Mouse (Mus musculus) ES-Bruce4 (cell line): Measurements from ENCODE around the gene Nectin3. TPM values are rescaled to one million over a fixed set of nuclear protein-coding genes. Genes with fewer than 3 reads are reported as not detected.

Experiments used
- H3K27ac ChIP-seq: 2 replicates; pipeline ENCODE4 v1.5.1; 2012; ENCODE audit warnings: low read length, inconsistent platforms; ENCODE audit not compliant: insufficient read depth
- H3K27me3 ChIP-seq: 2 replicates; pipeline ENCODE4 v1.6.1; 2012; ENCODE audit warnings: mild to moderate bottlenecking, low read length, inconsistent platforms; ENCODE audit not compliant: control insufficient read depth, poor library complexity, insufficient read depth, severe bottlenecking
- H3K36me3 ChIP-seq: 2 replicates; pipeline ENCODE4 v1.6.1; 2012; ENCODE audit warnings: inconsistent platforms, mild to moderate bottlenecking, low read length, moderate library complexity; ENCODE audit not compliant: control insufficient read depth, poor library complexity, insufficient read depth, severe bottlenecking
- H3K4me1 ChIP-seq: one replicate; pipeline ENCODE4 v1.8.1; 2011; ENCODE audit warnings: low read length; ENCODE audit not compliant: control insufficient read depth, insufficient read depth
- H3K4me3 ChIP-seq: 2 replicates; pipeline ENCODE4 v1.5.1; 2011; ENCODE audit warnings: low read depth, mild to moderate bottlenecking, low read length
- H3K9ac ChIP-seq: 2 replicates; pipeline ENCODE4 v1.6.1; 2012; ENCODE audit warnings: low read depth, mild to moderate bottlenecking, inconsistent platforms; ENCODE audit not compliant: poor library complexity, severe bottlenecking
- H3K9me3 ChIP-seq: replicated peaks from 2 replicates; pipeline ENCODE4 v1.6.1; 2012; ENCODE audit warnings: mild to moderate bottlenecking, low read length, inconsistent platforms; ENCODE audit not compliant: control insufficient read depth, poor library complexity, insufficient read depth, severe bottlenecking
- CTCF ChIP-seq: IDR thresholded peaks from one replicate; pipeline ENCODE4 v1.8.1; 2011; ENCODE audit warnings: low read depth, low read length
- EP300 ChIP-seq: IDR thresholded peaks from 2 replicates; pipeline ENCODE4 v1.6.1; 2011; ENCODE audit warnings: low read depth, low read length; ENCODE audit not compliant: insufficient read depth
- POLR2A ChIP-seq: IDR thresholded peaks from one replicate; pipeline ENCODE4 v1.8.1; 2011; ENCODE audit warnings: low read length; ENCODE audit not compliant: insufficient read depth
- polyA plus RNA-seq: library from polyadenylated mRNA; stranded (reverse); fragments of >200 nt; gene quantifications from 2 replicates; pipeline ENCODE4 v1.2.4, GENCODE M21; 2011; ENCODE audit warnings: low read depth; ENCODE audit not compliant: missing spikeins, insufficient read depth, insufficient read length

Nectin3 gene
- polyA plus RNA-seq, 1 experiment: 45.5 TPM

DNA sequence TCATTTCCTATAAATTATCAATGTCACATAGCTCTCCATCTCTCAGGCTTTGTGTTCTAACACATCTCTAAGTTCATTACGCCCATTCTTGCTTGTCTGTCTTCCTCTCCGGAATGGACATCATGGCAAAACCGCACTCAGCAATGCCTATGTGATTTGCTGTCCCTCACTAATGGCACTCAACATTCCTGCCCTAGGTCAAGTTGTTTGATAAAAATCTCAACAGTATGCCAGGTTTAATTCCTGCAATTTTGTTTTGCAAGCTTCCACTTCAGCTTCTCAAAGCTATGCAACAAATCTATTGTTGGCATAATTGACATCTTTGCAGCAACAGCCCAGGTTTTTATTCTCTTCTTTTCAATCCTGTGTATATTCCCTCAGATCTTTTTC is 9.6 kb upstream of the Nectin3 start:
- Histone ChIP-seq H3K27ac (no peak overlapping the region), H3K4me1 (peaks cover 2% of the 10 kb centered on the region), H3K36me3 (no peaks in the 10 kb centered on the region), H3K9ac (no peak overlapping the region), H3K9me3 (no peaks in the 10 kb centered on the region), H3K4me3 (no peak overlapping the region), H3K27me3 (no peaks in the 10 kb centered on the region)
- TF ChIP-seq POLR2A (no peak), EP300 (no peak), CTCF (no peak)

DNA sequence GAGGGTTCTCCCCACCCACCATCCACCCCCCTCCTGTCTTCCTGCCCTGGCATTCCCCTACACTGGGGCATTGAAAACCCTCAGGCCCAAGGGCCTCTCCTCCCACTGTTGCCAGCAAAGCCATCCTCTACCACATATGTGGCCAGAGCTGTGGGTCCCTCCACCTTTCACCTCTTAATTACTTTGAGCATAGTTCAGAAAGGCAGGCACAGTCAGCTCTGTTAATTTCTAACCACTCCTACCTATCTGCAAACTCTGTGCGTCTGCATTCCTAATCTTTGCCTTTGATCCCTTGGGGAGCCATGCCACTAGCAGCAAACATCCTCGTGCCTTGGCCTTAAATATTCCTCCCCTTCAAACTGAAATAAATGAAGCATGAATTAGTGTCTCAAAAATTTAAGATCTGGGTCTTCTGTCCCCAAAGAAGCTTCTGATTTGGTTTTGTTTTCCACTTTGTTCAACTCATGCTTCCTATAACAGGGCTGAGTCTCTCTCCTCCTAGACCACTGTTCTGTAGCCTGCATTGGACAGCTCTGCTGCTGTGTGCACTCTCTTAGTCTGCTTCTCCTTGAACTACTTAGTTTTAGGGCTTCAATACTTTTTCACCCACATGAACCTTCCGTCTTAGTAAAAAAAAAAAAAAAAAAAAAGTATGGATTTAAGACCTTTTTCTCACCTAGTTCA is 9.1 kb upstream of the Nectin3 start:
- no peak for TF ChIP-seq CTCF
- TF ChIP-seq EP300: no peak
- TF ChIP-seq POLR2A: no peak
- H3K27ac ChIP-seq: no peak overlapping the region
- H3K4me1 ChIP-seq: peaks cover 2% of the 10 kb centered on the region
- no peak overlapping the region for H3K9ac ChIP-seq
- H3K27me3 ChIP-seq: no peaks in the 10 kb centered on the region
- H3K4me3 ChIP-seq: no peak overlapping the region
- no peaks in the 10 kb centered on the region for H3K9me3 ChIP-seq
- H3K36me3 ChIP-seq: no peaks in the 10 kb centered on the region

- Histone ChIP-seq H3K36me3 (no peaks in the 10 kb centered on the region), H3K9me3 (no peaks in the 10 kb centered on the region), H3K27ac (no peak overlapping the region), H3K4me1 (peaks cover 2% of the 10 kb centered on the region), H3K27me3 (no peaks in the 10 kb centered on the region), H3K9ac (no peak overlapping the region), H3K4me3 (no peak overlapping the region)
- TF ChIP-seq EP300 (no peak), POLR2A (no peak), CTCF (no peak)
Measured at GRCm38 (mm10) chr16:46504006-46504405, 5.7 kb upstream of the Nectin3 start.

- H3K9me3 ChIP-seq: no peaks in the 10 kb centered on the region
Measured at GRCm38 (mm10) chr16:46502311-46502710, 4.0 kb upstream of the Nectin3 start.

DNA sequence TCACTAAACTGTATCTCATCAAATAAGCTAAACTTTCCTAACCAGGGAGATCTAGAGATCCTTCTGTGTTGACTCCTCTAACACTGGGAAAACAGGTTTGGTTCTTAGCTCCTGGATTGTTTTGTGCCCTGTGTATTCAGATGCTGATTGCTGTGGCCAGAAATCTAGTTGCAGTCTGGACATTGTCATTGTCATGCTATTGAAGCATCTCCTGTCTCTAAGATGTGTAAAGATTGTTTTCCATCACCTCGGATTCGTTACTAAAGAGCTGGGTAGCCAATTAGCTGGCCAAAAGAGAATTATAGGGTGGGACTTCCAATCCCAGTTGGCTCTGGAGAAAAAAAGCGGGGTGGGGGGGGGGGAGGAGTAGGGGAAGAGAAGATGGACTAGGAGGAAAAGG is 2.4 kb upstream of the Nectin3 start:
- peak overlapping the region; percentile 89 for H3K27ac ChIP-seq
- H3K4me1 ChIP-seq: no peaks in the 10 kb centered on the region
- no peaks in the 10 kb centered on the region for H3K27me3 ChIP-seq
- no peaks in the 10 kb centered on the region for H3K36me3 ChIP-seq
- H3K9me3 ChIP-seq: no peaks in the 10 kb centered on the region
- peak overlapping the region; percentile 53 for H3K4me3 ChIP-seq
- H3K9ac ChIP-seq: no peak overlapping the region
- TF ChIP-seq EP300 (0 out of 2 replicates have a peak, but pooled peaks have one; percentile 16), POLR2A (no peak), CTCF (no peak)

More at GRCm38 (mm10) chr16:46502311-46502710, 4.0 kb upstream of the Nectin3 start:
- H3K27ac ChIP-seq: no peak overlapping the region
- H3K36me3 ChIP-seq: no peaks in the 10 kb centered on the region
- no peak overlapping the region for H3K4me3 ChIP-seq
- peaks cover 2% of the 10 kb centered on the region for H3K4me1 ChIP-seq
- H3K27me3 ChIP-seq: no peaks in the 10 kb centered on the region
- H3K9ac ChIP-seq: no peak overlapping the region
- TF ChIP-seq EP300 (no peak), POLR2A (no peak), CTCF (no peak)

DNA sequence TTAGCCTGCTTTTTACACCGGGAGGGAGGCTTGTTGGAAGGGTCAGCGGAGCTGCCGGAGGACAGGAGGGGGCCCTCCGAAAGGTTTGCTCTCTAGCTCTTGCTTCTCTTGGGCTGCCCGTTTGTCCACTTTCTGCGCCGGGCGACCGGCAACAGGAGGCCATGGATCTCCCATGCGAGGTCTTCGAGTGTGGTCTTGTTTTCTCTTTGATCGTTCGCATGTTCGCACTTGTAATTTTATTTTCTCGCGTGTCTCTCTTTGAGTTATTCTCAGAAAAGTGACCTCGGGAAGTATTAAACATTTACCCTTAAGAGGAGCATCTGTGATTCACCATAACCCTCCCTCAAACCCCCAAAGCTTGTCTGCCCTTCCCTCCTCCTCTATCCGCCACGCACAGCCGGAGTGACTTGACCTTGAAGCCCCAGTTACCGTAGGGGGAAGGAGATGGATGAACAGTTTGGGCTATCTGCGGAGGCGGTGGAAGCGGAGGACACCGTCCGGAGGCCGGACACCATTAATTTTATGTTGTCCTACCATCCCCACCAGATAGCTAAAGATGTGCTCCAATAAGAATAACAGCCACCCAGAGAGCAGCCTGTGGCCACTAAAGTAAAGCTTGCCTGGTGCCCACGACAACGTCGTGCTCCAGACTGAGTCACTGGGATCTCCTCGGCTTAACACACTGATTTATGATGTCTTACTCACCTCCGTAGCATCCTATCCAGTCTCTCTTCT is 472 bp downstream of the Nectin3 start:
- Histone ChIP-seq H3K27ac (peak overlapping the region; percentile 40; the same call in 1 of the 2 replicates), H3K4me3 (peak overlapping the region; percentile 99), H3K4me1 (no peaks in the 10 kb centered on the region), H3K36me3 (no peaks in the 10 kb centered on the region; the same call in 1 of the 2 replicates), H3K9me3 (no peaks in the 10 kb centered on the region), H3K9ac (peak overlapping the region; percentile 100), H3K27me3 (no peaks in the 10 kb centered on the region)
- TF ChIP-seq POLR2A (no peak), EP300 (no peak), CTCF (no peak)
